Mouse (Mus musculus) G1E (cell line): ENCODE data around the gene Gca. TPM values are rescaled to one million over a fixed set of nuclear protein-coding genes. Genes with fewer than 3 reads are reported as not detected.
A peak's percentile ranks its signal among the peaks of the same experiment; 100 is the strongest.

Experiments used
- ATAC-seq: 2 replicates; pipeline ENCODE4 v1.8.0; 2016; ENCODE audit warnings: mild to moderate bottlenecking; ENCODE audit not compliant: insufficient number of reproducible peaks, poor library complexity, low FRiP score, severe bottlenecking; ENCODE audit errors: extremely low read depth
- DNase-seq: peaks from one replicate; pipeline ENCODE4 v3.0.0; 2012; ENCODE audit warnings: low spot score
- H3K27me3 ChIP-seq: 2 replicates; pipeline ENCODE4 v1.6.1; 2012; ENCODE audit warnings: mild to moderate bottlenecking, low read length, inconsistent platforms; ENCODE audit not compliant: insufficient read depth
- H3K36me3 ChIP-seq: replicated peaks from 2 replicates; pipeline ENCODE3; 2012; ENCODE audit warnings: mild to moderate bottlenecking, inconsistent platforms
- H3K4me1 ChIP-seq: 2 replicates; pipeline ENCODE4 v1.6.1; 2012; ENCODE audit warnings: low read depth, low read length, inconsistent platforms, mixed read lengths; ENCODE audit not compliant: insufficient read depth
- H3K4me3 ChIP-seq: 2 replicates; pipeline ENCODE4 v1.5.1; 2012; ENCODE audit warnings: low read depth, mild to moderate bottlenecking, inconsistent platforms, low read length, moderate library complexity, mixed read lengths
- H3K9me3 ChIP-seq: replicated peaks from 2 replicates; pipeline ENCODE4 v1.6.1; 2012; ENCODE audit warnings: inconsistent platforms
- CTCF ChIP-seq: IDR thresholded peaks from 2 replicates; pipeline ENCODE4 v1.5.1; 2012; ENCODE audit warnings: low read depth, low read length, inconsistent platforms, mixed read lengths
- GATA1 ChIP-seq: IDR thresholded peaks from 2 replicates; pipeline ENCODE4 v1.6.1; 2012; ENCODE audit warnings: borderline replicate concordance, low read length, inconsistent platforms, mixed read lengths
- GATA2 ChIP-seq: IDR thresholded peaks from 2 replicates; pipeline ENCODE4 v1.6.1; 2012; ENCODE audit warnings: low read depth, low read length, inconsistent platforms, borderline replicate concordance
- POLR2AphosphoS5 ChIP-seq: IDR thresholded peaks from 2 replicates; pipeline ENCODE4 v1.6.1; 2012; ENCODE audit warnings: low read depth, low read length, inconsistent platforms; ENCODE audit not compliant: insufficient replicate concordance
- TAL1 ChIP-seq: conservative IDR thresholded peaks from 2 replicates; pipeline ENCODE4 v1.6.1; 2012; ENCODE audit warnings: low read depth, low read length, inconsistent platforms, mixed read lengths
- polyA plus RNA-seq: library from polyadenylated mRNA; stranded (reverse); fragments of >175 nt; gene quantifications from 2 replicates; pipeline ENCODE4 v1.2.3, GENCODE M21; 2012
- total RNA-seq, 2 experiments: library from RNA; stranded (forward) in 1 of 2; stranded (reverse) in 1 of 2; fragments of 200-1000 nt in 1 of 2; fragments of >200 nt in 1 of 2; fragmentation: Nextera tagmentation in 1 of 2; gene quantifications; 2 replicates each; pipeline ENCODE4 v1.2.3; 2014 to 2017

Gca gene
- total and polyA plus RNA-seq, 3 experiments: 0.90 to 38.0 (median 4.3) TPM

- DNase-seq (no peak), ATAC-seq (no peak)
- H3K9me3 ChIP-seq: no peaks in the 10 kb centered on the region
- no peak overlapping the region for H3K4me3 ChIP-seq
- no peaks in the 10 kb centered on the region for H3K36me3 ChIP-seq
- peaks cover 2% of the 10 kb centered on the region; the same call in 1 of the 2 replicates for H3K27me3 ChIP-seq
- peaks cover 17% of the 10 kb centered on the region for H3K4me1 ChIP-seq
- TF ChIP-seq CTCF: no peak
- no peak for TF ChIP-seq GATA1
- TF ChIP-seq GATA2: no peak
These were observed 12.2 kb upstream of the Gca start for GRCm38 (mm10) chr2:62651890-62652289.

DNA sequence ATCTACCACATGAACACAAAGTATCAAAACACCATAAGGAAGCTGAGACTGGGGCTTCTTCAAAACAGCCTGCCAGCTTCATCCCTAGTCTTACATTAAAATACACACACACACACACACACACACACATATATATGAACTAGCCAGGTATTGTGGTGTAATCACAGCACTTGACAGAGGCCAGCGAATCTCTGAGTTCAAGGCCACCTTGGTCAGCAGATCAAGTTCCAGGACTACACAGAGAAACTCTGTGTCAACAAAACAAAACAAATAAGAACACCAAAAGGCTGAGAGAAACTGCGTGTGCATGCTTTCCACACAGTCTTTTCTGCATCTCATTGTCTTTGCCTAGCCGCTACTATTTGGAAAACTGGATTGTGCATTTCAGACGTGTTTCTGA lies 11.6 kb upstream of the Gca start:
- DNase-seq (no peak), ATAC-seq (no peak)
- Histone ChIP-seq H3K27me3 (peaks cover 2% of the 10 kb centered on the region; the same call in 1 of the 2 replicates), H3K4me3 (no peak overlapping the region), H3K9me3 (no peaks in the 10 kb centered on the region), H3K36me3 (no peaks in the 10 kb centered on the region), H3K4me1 (peaks cover 12% of the 10 kb centered on the region)
- TF ChIP-seq POLR2AphosphoS5 (no peak), GATA1 (no peak), TAL1 (no peak), GATA2 (no peak), CTCF (no peak)

GRCm38 (mm10) chr2:62654519-62655338 lies 9.4 kb upstream of the Gca start:
- Histone ChIP-seq H3K9me3 (no peaks in the 10 kb centered on the region), H3K27me3 (peaks cover 2% of the 10 kb centered on the region; the same call in 1 of the 2 replicates), H3K4me3 (no peak overlapping the region), H3K36me3 (no peaks in the 10 kb centered on the region), H3K4me1 (peaks cover 2% of the 10 kb centered on the region; the same call in 1 of the 2 replicates)
- TF ChIP-seq POLR2AphosphoS5: no peak
- TF ChIP-seq GATA1: no peak
- TF ChIP-seq GATA2: no peak
- no peak for TF ChIP-seq CTCF
- TF ChIP-seq TAL1: no peak
- DNase-seq (peak; percentile 26), ATAC-seq (peak; percentile 92)

DNA sequence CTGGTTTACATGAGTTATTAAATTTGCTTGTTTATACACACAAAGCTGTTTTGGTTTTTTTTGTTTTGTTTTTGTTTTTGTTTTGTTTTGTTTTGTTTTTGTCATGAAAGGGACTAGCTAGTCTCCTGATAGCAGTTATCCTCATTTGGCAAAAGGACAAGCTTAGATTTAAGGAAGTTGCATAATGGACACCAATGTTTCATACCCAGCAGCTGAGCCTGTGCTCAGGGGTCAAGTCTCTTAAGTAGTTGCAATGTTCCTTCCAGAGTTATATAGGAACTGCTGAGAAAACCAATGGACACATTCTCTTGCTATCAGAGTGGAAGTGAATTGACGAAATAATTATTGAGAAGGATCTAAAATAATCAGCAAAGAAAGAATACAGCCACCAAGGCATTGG lies 8.0 kb upstream of the Gca start:
- Histone ChIP-seq H3K9me3 (no peaks in the 10 kb centered on the region), H3K27me3 (peaks cover 2% of the 10 kb centered on the region; the same call in 1 of the 2 replicates), H3K4me3 (no peak overlapping the region), H3K4me1 (peaks cover 6% of the 10 kb centered on the region), H3K36me3 (no peaks in the 10 kb centered on the region)
- DNase-seq (no peak), ATAC-seq (no peak)
- TF ChIP-seq CTCF (no peak), POLR2AphosphoS5 (no peak), GATA1 (no peak)

DNA sequence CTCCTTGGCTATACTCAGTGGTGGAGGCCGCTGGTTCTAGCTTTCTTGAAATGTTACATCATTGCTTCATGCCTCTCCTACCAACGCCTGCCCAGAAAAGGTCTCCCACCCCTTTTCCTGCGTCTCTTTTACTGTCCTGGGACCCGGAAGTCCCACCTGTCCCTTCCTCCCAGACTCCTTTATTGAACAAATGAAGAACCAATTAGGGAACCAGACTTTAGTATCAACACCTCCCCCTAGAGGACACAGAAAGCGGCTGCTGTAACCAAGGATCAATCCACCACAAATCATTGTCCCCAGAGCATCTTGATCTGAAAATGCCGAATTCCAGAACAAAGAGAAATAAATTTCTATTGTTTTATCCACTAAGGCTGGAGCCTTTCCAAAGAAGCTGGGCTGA lies 3.5 kb upstream of the Gca start:
- no peak for ATAC-seq
- H3K36me3 ChIP-seq: no peaks in the 10 kb centered on the region
- DNase-seq: no peak
- H3K27me3 ChIP-seq: peaks cover 2% of the 10 kb centered on the region; the same call in 1 of the 2 replicates
- H3K4me1 ChIP-seq: peaks cover 17% of the 10 kb centered on the region
- no peaks in the 10 kb centered on the region for H3K9me3 ChIP-seq
- no peak for TF ChIP-seq GATA2
- no peak for TF ChIP-seq GATA1
- TF ChIP-seq POLR2AphosphoS5: no peak
- TF ChIP-seq CTCF: no peak
- no peak for TF ChIP-seq TAL1
- H3K4me3 ChIP-seq: no peak overlapping the region

DNA sequence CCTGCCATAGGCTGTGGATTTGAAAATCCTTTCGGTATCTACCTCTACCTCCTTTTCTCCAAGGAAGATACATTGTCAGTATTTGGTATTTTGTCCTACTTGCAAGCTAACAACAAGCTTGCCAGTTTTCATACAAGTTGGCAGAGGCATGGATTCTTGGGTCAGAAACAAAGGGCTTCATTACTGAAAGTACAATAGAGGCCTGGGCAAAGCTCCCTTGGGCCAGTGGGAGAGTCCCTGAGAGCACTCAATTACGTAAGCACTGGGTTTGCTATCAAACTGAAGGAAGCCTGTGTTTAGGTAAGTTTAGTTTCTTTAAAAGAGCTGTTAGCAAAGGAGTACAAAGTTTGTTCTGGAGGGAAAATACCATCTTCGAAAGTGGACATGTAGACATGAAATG lies 1.5 kb upstream of the Gca start:
- Histone ChIP-seq H3K27me3 (no peaks in the 10 kb centered on the region), H3K4me1 (peaks cover 17% of the 10 kb centered on the region), H3K4me3 (no peak overlapping the region), H3K36me3 (no peaks in the 10 kb centered on the region), H3K9me3 (no peaks in the 10 kb centered on the region)
- ATAC-seq (no peak), DNase-seq (no peak)
- TF ChIP-seq GATA1: no peak
- TF ChIP-seq TAL1: no peak
- TF ChIP-seq GATA2: no peak
- TF ChIP-seq POLR2AphosphoS5: no peak
- TF ChIP-seq CTCF: no peak
